Mouse (Mus musculus): Measurements from ENCODE around the gene Tmed11. TPM values are rescaled to one million over a fixed set of nuclear protein-coding genes. Genes with fewer than 3 reads are reported as not detected.
"Not testable (repeated sequence)": the region's sequence is repeated elsewhere in the genome, so short reads cannot be mapped to it uniquely, and the experiment has no call there.

Tmed11 gene
- total RNA-seq (2021) = not detected

DNA sequence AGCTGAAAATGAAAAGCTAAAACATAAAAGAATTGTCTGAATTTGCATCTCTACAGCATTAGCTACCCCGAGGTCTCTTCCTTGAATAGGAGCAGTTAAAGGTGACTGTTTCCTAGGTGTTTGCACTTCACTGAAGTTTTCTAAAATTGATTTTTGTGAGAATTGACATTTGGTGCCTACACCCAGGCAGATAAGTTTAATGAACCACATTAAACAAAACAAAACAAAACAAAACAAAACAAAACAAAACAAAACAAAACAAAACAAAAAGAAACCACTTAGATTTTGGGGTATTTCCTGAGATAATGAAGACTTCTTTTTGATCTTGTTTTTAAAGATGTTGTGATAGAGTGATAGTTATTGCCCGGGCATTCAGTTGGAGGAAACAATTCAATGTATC lies at the start of gene Tmed11:
Gene Tmed11, minus strand, starts transcription at position 101 of the 400 bp plus-strand sequence.
- DNase-seq (ENCODE audit: low spot score in 2 of 2); intact Hi-C loops (cut with DNase I): not testable (repeated sequence)

DNA sequence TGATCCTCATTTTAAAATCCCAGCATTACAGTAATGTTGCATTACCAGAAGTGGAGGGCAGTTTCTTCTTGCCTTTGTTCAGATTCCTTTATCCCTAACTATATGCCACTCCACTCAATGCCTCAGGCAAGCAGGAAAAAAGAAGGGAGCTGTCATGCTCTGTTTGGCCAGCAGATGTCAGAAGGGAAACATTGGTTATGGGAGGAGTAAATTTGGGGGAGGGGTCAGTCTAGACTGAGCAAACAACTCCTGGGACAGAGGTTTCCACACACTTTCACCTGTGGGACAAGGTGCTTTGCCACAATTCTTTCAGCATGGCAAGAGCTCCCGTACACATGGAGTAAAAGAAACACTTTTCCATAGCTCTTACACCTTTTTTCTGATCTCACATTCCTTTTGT lies 41.0 kb upstream of the Tmed11 start:
- intact Hi-C loops (cut with DNase I) = no loop called here

DNA sequence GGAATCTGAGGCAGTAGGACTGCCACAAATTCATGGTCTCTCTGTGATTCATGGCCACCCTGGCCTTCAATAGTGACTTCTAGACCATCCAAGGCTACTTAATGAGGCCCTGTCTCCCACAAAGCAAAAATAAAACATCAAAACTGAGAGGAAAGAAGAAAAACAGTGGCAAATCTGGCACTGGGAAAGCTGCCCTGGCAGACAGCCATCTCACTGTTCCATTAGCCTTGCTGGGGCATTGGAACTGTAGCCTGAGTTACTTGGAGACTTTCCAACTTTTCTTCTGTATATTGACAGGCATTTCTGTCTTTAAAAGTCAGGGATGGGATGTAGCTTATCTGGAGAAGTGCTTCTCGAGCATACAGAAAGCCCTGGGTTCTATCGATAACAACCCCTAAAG lies 28.1 kb upstream of the Tmed11 start:
- intact Hi-C loops (cut with DNase I) = no loop called here
- no peak for DNase-seq (ENCODE audit: low spot score in 2 of 2)

More for the DNA sequence above, 41.0 kb upstream of the Tmed11 start:
- DNase-seq (ENCODE audit: low spot score in 2 of 2) = no peak

DNA sequence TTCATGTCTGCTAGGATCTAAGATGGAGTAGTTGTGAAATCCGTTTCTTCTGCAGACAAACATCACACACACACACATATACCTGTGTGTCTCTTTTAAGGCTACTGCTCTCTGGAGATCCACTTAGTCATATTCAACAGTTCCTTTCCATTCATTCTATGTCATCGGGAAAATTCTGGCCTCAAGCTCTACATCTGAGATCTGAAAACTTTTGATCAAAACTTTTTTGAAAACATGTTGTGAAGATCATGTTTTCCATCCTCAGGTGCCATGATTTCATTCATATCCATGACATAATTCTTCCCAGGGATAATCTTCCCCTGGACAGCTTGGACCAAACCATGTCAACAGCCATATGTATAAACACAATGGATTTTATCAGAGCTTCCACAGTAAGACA lies 13.6 kb upstream of the Tmed11 start, which contains the start of gene Vmn2r8:
Gene Vmn2r8, minus strand, starts transcription at position 101 of the 400 bp plus-strand sequence.
- DNase-seq (ENCODE audit: low spot score in 2 of 2); intact Hi-C loops (cut with DNase I): not testable (repeated sequence)

DNA sequence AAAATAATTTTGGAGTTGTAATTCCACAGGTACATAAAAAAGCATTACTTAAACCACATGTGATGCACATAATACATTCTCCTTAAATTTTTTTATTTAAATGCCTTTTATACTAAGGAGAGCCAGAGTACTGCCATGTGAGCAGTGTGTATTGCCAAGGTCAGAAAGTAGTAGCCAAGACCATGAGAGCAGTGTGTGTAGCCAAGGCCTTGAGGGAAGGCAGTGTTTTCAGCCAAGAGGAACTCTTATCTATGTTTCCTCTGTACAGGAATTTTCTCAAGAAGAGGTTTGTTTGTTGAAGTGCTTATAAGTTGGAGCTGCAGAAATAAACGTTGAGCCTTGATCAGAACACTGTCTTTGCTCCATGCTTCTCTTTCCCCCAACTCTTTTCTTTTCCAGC lies 8.5 kb upstream of the Tmed11 start:
- intact Hi-C loops (cut with DNase I) = no loop called here
- DNase-seq (ENCODE audit: low spot score in 2 of 2) = no peak

DNA sequence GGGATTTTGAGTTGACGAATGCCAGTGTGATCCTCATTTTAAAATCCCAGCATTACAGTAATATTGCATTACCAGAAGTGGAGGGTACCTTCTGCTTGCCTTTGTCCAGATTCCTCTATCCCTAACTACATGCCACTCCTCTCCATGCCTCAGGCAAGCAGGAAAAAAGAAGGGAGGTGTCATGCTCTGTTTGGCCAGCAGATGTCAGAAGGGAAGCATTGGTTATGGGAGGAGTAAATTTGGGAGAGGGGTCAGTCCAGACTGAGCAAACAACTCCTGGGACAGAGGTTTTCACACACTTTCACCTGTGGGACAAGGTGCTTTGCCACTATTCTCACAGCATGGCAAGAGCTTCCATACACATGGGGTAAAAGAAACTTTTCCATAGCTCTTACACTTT lies 4.8 kb downstream of the Tmed11 start:
- DNase-seq (ENCODE audit: low spot score in 2 of 2); intact Hi-C loops (cut with DNase I): not testable (repeated sequence)

DNA sequence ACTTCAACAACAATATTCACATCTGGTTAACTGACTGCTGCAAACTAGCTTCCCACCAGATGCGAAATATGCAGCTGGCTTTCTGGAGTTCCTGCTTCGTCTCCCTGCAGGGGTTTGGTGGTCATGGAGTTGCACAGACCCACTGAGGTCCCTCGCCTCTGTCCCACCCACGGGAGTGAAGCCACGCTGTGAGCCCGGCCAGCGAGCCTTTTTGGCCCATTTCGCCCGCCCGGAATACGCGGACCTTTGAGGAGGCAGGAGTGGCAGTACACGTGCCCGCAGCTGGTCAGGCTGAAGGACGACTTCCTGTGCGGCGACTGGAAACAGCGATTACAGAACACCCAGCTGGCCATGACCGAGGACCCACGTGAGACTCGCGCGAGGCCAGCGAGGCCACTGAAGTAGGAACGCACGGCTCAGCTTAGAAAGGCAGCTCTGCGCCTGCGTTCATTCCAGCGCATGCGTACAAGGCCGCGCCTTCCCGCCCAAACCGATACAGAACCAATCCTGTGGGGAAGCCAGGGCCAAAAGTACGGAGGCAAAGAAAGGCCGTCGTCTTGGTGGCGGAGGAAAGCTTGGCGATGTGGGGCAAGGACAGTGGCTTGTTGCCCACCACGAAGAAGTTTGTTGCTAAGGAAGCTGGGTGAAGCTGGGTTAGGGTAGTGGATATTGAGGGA lies 20.4 kb downstream of the Tmed11 start, which contains the start of gene Rnf212:
Gene Rnf212, minus strand, starts transcription at position 353 of the 677 bp plus-strand sequence.
- intact Hi-C loops (cut with DNase I) = no loop called here
- no peak for DNase-seq (ENCODE audit: low spot score in 2 of 2)

DNA sequence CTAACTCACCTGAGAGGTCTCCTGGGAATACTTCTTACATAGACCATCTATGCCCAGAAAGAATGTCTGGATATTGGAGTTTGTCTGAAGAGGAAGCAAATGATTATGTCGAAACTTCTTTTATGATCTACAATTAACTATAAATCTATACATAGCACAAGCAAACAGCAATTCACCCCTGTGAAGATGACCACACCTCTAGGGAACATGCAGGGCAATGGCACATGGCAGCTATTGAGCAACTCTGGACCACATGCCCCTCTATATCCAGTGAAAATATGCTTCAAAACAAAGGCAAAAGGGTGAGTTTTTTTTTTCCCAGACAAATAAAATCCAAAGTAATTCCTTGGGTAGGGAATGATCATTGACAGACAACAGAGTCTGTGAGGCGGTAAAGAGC lies 35.2 kb downstream of the Tmed11 start:
- intact Hi-C loops (cut with DNase I) = no loop called here
- no peak for DNase-seq (ENCODE audit: low spot score in 2 of 2)

DNA sequence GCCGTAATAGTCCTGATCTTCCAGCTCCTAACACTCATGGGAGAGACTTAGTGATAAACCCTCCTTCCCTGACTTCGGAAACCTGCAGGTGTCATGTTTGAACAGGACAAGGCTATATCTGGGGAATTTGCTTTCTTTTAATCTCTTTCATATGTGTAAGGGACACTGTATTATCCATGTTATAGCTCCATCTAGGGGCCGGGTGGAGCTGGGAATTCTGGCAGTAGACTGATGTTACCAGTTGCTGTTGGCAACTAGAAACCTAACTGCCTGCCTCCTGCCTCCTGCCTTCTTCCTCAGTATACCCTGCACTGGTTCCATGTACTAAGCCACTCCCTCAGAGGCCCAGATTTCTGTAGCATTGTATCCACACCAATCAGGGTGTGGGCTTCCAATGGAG lies 36.8 kb downstream of the Tmed11 start:
- intact Hi-C loops (cut with DNase I) = no loop called here
- peak; percentile 4 to 10 for DNase-seq (ENCODE audit: low spot score in 2 of 2)

DNA sequence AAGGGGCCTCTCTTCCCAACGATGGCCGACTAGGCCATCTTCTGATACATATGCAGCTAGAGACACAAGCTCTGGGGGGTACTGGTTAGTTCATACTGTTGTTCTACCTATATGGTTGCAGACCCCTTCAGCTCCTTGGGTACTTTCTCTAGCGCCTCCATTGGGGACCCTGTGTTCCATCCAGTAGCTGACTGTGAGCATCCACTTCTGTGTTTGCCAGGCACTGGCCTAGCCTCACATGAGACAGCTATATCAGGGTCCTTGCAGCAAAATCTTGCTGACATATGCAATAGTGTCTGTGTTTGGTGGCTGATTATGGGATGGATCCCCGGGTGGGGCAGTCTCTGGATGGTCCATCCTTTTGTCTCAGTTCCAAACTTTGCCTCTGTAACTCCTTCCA lies 43.9 kb downstream of the Tmed11 start:
- DNase-seq (ENCODE audit: low spot score in 2 of 2); intact Hi-C loops (cut with DNase I): not testable (repeated sequence)

DNA sequence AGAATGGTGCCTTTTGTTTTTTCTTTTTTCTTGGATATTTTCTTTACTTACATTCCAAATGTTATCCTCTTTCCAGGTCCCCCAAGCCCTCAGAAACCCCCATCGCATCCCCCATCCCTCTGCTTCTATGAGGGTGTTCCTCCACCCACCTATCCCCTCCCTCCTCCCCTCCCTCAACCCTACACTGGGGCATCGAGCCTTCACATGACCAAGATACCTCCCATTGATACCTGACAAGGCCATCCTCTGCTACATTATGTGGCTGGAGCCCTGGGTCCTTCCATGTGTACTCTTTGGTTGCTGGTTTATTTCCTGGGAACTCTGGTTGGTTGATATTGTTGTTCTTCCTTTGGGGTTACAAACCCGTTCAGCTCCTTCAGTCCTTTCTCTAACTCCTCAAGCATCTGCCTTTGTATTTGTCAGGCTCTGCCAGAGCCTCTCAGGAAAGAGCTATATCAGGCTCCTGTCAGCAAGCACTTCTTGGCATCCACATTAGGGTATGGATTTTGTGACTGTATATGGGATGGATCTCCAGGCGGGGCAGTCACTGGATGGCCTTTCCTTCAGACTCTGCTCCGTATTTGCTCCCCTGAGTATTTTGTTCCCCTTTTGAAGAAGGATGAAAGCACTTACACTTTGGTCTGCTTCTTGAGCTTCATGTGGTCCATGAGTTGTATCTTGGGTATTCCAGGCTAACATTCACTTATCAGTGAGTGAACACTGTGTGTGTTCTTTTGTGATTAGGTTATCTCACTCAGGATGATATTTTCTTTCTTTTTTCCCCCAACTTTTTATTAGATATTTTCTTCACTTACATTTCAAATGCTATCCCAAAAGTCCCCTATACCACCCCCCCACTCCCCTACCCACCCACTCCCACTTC lies 44.6 kb downstream of the Tmed11 start:
- intact Hi-C loops (cut with DNase I) = no loop called here

DNA sequence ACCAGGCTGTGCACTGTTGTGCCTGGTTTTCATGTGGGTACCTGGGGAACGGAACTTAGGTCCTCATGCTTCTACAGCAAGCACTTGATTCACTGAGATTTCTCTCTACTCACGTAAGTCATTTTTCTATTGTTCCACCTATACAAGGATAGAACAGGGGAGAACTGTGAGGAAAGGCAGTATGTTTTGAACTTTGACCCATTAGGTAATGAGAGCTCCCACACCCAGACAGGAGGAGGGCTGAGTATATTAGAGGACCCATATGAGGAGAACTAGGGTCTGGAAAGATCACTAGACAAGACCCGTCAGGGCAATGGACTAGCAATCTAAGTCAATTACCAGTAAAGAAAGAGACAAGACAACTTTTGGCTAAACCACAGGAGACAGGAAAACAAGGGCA lies 50.5 kb downstream of the Tmed11 start:
- DNase-seq (ENCODE audit: low spot score in 2 of 2) = no peak
- intact Hi-C loops (cut with DNase I) = no loop called here

More for the DNA sequence above, 44.6 kb downstream of the Tmed11 start:
- no peak for DNase-seq (ENCODE audit: low spot score in 2 of 2)

DNA sequence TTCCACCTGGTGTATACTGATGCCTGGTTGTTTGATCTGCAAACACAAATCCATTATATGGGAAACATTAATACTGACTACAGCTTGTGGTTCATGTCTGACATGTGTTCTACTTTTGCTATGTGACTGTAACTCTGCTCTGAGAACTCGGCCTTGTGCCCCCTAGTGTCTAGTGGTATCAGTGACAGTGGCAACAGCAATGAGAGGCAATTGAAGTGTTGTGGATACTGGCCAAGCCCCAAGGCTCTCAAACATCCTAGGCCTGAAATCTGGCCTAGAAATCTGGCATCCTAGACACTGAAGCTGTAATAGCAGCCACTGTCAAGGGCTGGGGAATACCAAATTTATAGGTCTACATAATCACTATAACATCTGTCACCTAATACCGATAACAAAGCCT lies 51.3 kb downstream of the Tmed11 start:
- no peak for DNase-seq (ENCODE audit: low spot score in 2 of 2)
- intact Hi-C loops (cut with DNase I) = no loop called here

DNA sequence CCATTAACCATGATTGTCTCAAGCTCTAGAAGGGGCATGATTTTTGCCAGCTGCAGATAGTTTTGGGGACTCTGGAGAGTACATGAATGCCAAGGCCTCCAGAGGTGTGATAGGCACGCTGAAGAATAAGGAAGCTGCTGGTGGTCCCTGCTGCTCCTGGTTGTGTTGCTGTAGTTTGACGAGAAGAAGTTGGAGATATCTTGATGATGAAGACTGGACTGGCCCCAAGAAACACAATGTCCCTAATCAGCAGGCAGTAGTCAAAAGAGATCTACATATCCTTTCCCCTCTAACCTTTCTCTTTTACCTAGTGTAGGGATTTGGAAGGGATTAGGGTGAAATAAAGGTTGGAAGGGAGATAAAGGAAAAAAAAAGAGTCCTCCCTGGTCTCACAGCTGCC lies 52.6 kb downstream of the Tmed11 start:
- intact Hi-C loops (cut with DNase I) = no loop called here
- no peak for DNase-seq (ENCODE audit: low spot score in 2 of 2)

DNA sequence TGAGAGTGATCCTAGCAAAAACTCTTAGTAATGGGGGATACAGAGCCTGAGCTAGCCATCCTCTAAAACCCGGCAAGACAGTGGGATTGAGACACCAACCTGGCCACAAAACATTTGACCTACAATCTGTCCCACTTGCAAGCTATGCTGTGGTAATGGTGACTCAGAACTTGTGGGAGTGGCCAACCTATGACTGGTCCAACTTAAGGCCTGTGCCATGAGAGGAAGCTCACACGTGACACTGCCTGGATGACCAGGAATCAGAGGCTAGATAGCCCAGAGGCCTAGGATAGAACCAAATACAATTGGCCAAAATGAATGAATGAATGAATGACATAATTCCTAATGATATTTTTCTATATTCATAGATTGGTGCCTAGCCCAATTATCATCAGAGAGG lies 53.3 kb downstream of the Tmed11 start:
- intact Hi-C loops (cut with DNase I) = no loop called here
- no peak for DNase-seq (ENCODE audit: low spot score in 2 of 2)

DNA sequence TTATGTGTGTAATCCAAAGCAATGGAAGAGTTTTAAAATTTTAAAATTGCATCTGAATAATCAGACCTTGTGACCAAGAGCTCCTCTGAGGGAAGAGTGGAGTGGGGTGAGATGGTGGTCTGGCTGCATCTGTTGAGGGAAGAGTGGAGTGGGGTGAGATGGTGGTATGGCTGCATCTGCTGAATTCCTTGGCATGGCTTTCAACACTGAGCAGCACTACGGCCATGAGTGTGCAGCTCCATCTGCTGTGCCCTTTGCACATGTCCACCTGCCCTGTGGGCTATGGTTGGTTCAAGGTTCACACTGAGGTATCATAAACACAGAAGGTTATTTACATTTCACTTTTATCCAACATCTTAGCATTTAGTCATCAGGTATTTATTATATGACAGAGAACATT lies 67.7 kb downstream of the Tmed11 start:
- intact Hi-C loops (cut with DNase I) = loop anchor here (2.0 kb wide), 2 partner anchors 35 to 59 kb away; partner anchors contain the start of genes Dgkq and Fgfrl1
- no peak for DNase-seq (ENCODE audit: low spot score in 2 of 2)

Other genes with a start within 250 kb of the Tmed11 start
- 100 to 1,000 TPM; 644 to 792 TPM for gene Cplx1, start 245.3 kb downstream of the Tmed11 start, total RNA-seq (2021)
- 10 to 100 TPM; 98.1 to 98.8 TPM for gene Gak, start 165.6 kb downstream of the Tmed11 start, total RNA-seq (2021)
- 10 to 100 TPM; 40.7 to 41.4 TPM for gene Tmem175, start 165.6 kb downstream of the Tmed11 start, total RNA-seq (2021)
- gene Idua, start 135.0 kb downstream of the Tmed11 start, total RNA-seq (2021) = 10 to 100 TPM; 13.8 to 18.8 TPM
- 10 to 100 TPM; 40.5 to 57.7 TPM for gene Dgkq, start 125.7 kb downstream of the Tmed11 start, total RNA-seq (2021)
- under 1 TPM; 0.93 to 0.94 TPM for gene Slc26a1, start 119.8 kb downstream of the Tmed11 start, total RNA-seq (2021)
- gene Fgfrl1, start 103.0 kb downstream of the Tmed11 start, total RNA-seq (2021) = 10 to 100 TPM; 16.4 to 23.8 TPM
- gene Rnf212, start 20.4 kb downstream of the Tmed11 start, total RNA-seq (2021) = not detected
- not detected for gene Vmn2r8, start 13.5 kb upstream of the Tmed11 start, total RNA-seq (2021)
- not detected for gene Vmn2r9, start 57.2 kb upstream of the Tmed11 start, total RNA-seq (2021)
- gene Vmn2r10, start 211.2 kb upstream of the Tmed11 start, total RNA-seq (2021) = not detected

All from left cerebral cortex, postnatal 36 days (tissue).